Mouse (Mus musculus): ENCODE data around the gene Ipcef1.
A peak's percentile ranks its signal among the peaks of the same experiment; 100 is the strongest.

Ipcef1 gene

DNA sequence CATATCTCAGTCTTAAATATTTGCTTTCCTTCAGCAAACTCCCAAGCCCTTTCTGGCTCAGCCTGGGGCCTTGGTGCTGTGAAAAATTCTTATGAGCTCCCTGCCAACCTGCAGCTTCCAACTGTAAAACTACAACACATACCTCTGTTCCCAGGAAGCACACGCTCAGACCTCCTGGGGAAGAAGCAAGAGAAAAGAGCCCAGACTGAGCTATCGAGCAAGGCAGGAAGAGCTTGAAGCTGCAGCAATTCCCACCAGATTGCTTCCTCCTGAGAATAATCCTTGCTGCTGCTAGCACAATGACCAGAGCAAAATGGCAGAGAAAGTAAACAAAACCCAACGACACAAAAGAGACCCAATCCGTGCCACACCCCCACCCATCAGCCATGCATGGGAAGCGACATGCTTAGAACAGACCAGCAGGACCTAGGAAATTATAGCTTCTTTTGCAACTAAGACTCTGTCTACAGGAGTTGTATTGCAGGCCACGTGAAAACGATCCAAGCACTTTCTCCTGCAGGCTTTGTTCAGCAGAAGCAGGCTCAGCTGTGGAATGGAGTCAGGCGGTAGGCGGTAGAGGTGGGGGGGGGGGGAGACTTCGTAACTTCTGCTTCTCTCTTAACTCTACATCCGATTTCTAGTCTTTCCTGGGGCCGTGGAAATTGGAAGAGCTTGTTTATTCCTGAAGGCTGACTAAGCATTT lies at the start of gene Ipcef1:
Gene Ipcef1, minus strand, starts transcription at position 164 of the 703 bp plus-strand sequence.
- DNase-seq (ENCODE audit: low spot score in 2 of 2) = no peak

DNA sequence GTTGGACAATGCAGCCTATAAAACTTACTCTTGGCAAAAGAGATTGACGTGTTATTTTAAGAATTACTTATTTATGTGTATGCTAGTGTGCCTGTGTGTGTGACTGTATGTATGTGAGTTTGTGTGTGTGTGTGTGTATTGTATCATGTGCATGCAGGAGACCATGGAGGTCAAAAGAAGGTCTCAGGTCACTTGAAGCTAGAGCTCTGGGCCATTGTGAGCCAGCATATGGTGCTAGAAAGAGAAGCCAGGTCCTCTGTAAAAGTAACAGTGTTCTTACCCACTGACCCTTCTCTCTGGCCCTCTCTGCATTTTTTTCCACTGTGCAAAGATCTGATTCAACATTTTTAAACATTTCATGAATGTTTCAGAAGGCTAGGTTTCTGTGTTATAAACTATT lies 25.7 kb upstream of the Ipcef1 start:
- no peak for DNase-seq (ENCODE audit: low spot score in 2 of 2)

DNA sequence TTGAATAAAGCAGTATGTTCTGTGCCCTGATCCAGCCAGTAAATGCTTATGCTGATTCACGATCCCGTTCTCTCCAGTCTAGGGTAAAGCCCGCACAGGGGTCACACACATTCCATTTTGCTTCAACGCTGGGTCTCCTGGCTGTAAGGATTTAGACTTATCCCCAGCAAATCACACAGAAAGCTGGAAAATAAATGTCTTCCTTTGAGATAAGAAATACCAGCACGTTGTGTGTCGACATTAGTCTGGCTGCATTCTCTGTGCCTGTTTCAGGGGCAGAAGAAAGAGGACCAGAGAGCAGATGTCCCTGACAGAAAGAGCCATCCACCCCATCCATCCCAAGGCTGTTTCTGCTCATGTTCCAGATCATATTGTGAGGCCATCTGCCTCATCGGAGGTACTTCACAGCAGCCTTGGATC lies 25.1 kb upstream of the Ipcef1 start:
- DNase-seq (ENCODE audit: low spot score in 2 of 2) = no peak

DNA sequence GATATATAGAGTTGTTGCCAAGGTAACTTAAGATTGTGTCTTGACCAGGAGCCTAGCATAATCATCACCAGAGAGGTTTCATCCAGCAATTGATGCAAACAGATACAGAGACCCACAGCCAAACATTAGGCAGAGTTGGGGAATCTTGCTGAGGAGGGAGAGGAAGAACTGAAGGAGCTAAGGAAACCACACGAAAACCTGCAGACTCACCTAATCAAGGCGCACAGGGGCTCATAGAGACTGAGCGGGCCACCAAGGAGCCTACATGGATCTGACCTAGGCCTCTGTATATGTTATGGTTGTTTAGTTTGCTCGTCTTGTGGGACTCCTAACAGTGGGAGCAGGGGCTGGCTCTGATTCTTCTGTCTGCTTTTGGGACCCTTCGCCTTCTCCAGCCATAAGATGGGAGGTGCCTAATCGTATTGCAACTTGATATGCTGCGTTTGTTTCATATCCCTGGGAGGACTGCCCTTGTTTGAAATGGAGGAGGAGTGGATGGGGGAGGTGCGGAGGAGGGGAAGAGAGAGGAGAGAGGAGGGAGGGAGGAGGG lies 24.5 kb upstream of the Ipcef1 start:
- no peak for DNase-seq (ENCODE audit: low spot score in 2 of 2)

DNA sequence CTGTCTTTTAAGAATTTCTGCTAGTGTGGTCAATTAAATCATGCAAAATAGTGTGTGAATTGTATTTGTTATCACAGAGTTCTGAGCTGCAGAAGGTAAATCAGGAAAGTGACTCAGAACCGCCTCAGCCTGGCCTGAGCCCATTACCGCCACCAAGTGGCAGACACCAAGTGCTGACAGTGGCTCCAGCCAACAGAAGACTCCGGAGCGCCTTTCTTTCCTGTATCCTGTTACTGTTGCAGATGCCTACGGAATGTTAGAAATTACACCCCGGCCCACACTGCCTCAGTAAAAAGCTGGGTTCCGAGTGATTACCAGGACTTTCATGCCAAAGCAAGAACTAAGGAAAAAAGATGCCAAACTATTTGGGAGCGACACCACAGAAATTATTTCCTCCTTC lies 23.9 kb upstream of the Ipcef1 start:
- peak; percentile 28 to 30 for DNase-seq (ENCODE audit: low spot score in 2 of 2)

DNA sequence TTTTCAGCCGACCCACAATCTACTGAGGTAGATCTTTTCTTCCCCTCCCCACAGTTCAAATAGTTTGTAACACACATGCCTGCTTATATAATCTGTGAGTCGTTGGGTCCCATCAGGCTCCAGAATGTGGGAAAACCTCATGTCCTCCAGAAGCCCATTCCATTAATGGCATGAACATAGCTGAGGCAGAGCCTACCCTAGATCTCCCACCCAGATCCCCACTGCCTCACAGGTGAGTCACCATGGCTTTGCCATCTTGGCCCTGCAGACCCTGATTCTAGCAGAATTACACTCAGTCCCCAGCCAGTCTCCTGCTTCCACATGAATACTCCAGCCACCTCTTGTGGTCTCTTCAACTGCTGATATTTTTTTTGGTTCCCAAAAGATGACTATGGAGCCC lies 23.4 kb upstream of the Ipcef1 start:
- DNase-seq (ENCODE audit: low spot score in 2 of 2) = no peak

DNA sequence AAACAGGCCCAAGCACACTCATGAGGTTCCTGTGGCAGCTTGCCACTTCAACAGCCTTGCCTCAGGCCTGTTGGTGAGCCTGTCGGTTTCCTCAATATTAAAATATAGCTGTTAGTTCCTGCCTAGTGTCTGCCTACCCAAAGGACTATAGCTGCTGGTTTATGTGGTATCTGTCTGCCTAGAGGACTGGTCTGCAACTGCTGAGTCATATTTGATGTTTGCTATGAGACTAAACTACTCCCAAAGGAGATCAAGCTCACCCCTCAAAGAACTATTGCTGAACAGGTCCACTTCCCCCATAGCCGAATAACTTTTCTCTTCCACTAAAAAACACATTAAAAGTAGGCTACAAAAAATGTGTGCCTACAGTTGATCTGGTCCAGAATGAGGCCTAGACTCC lies 22.0 kb upstream of the Ipcef1 start:
- DNase-seq (ENCODE audit: low spot score in 2 of 2) = no peak

DNA sequence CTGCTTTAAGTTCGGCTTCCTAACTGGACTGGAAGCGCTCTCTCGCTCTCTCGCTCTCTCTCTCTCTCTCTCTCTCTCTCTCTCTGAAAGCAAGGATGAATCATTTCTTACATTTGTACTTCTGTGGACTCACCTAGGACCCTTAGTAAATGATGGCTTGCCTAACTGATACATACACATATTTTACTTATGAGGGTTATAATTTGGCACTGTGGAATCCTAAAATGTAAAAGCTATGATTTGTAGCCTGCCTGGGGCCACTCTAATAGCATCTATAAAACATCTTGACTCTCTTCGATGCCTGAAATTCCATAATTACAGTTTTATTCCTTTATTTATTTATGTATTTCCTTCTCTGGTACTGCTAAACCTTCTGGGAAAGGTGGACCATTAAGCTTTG lies 18.6 kb upstream of the Ipcef1 start:
- DNase-seq (ENCODE audit: low spot score in 2 of 2) = no peak

DNA sequence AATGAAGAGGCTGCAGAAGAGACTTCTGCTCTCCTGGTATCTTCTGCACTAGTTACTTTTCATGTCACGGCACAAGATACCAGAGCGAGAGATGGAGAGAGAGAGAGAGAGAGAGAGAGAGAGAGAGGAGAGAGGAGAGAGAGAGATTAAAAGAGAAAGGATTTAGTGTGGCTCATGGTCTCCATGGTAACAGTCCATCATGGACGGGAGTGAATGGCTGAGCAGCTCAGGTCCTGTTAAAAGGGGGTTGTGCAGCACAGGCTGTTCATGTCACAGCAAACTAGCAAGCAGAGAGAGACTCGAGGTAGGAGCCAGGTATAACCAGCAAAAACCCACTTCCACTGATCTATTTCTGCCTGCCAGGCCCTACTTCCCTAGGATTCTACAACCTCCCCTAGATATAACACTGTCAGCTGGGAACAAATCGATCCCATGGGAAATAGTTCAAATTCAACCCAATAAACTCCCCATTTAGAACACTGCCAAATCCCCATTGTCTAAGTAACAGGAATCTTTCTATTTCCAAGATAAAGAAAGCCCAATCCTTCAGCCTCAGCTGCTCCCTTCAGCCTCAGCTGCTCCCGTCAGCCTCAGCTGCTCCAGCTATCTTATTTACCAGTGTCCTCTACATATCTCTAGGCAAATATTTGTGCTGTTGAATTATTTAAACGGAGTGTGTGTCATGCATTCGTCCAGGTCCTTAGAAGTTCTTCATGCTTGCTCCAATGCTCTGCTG lies 18.0 kb upstream of the Ipcef1 start:
- DNase-seq (ENCODE audit: low spot score in 2 of 2) = no peak

DNA sequence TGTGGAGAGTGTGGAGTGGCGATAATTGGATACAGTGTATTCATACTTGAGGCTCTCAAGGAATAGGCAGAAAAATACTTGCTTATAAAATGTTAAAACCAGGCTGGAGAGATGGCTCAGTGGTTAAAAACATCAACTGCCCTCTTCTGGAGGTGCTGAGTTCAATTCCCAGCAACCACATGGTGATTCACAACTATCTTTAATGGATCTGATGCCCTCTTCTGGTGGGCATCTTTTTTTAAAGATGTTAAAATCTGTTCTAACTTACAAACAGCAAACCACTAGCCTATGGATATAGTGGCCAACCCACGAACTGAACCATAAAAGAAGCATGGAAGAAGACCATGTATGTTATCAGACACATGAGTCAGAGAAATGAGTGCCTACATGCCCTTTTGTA lies 16.8 kb upstream of the Ipcef1 start:
- DNase-seq (ENCODE audit: low spot score in 2 of 2) = no peak

DNA sequence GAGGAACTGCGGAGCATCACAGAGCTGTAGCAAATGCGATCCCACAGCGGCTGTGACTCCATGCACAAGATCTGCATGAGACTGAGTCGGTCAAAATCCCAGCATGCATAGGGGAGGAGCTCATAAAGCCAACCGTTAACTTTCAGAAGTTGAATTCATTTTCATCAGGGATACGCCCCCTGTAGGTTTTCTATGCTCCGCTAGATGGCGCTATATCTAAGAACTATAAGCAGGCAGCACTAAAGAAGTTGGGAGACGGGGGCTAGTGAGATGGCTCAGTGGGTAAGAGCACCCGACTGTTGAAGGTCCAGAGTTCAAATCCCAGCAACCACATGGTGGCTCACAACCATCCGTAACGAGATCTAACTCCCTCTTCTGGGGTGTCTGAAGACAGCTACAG lies 16.3 kb upstream of the Ipcef1 start:
- no peak for DNase-seq (ENCODE audit: low spot score in 2 of 2)

DNA sequence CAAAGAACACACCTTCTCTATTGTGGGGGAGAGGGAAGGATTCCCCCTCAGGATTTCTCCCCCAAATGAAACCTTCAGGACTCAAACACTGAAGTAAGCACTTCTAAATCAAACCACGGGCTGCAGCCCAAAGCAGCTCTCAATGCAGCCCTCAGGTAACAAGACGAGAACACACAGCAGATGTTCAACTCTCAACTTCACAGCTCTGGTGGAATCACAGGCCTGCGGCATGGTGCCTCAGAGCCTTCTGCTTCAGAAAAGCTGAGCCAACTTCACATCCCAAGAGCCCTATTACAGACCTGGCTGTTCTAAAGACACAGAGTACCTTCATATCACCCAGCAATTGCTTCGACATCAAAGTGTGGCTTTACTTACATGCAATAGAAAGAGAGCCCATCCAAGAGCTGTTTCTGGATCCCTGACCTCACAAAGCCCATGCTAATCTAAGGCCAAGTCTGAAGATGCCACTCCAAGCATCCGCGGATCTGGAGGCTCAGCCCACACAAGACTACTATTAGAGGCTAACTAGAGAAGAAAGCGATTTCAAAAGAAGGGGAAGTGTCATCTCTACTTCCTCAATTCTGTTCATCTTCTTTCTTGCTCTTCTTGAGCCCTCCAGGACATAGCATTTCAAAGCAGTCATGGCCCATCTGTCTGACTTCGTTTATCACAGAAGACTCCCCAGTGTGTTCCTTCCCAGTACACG lies 11.6 kb upstream of the Ipcef1 start:
- DNase-seq (ENCODE audit: low spot score in 2 of 2) = peak in 1 of 2 experiments; percentile 32

DNA sequence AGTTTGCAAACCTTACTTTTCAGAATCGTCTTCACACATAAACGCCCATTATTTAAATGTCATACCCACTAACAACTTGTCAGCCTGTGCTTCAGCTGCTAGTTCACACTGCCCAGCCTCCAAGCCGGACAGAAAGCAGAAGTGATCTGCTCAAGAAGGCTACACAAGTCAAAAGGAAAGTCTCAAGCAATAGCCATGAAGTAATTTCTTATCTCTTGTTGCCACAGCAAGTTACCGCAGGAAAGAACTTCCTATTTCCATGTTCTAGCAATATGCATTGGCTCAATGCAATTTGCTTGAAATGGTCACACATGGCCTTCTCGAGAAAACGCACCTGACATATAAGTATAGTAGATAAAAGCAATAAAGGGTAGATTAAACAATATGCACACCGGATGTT lies 10.7 kb upstream of the Ipcef1 start:
- DNase-seq (ENCODE audit: low spot score in 2 of 2) = peak; percentile 49 to 68

DNA sequence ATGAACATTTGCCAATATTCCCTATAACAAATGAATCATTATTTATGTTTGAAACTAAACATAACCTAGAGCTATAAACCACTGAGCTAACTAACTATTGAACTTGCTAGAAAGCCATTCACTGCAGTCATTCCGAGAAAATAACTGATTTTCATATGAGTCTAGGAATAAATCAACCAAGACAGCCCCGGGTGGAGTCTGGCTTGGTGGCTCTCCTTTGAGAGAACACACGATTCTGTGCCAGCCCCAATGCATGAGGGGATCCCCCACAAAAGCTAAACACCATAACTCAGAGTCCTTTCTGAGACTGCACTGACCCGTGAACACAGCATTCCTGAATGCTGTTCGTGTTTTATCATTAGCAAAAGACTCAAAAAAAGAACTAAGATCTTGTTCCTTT lies 8.0 kb upstream of the Ipcef1 start:
- no peak for DNase-seq (ENCODE audit: low spot score in 2 of 2)

DNA sequence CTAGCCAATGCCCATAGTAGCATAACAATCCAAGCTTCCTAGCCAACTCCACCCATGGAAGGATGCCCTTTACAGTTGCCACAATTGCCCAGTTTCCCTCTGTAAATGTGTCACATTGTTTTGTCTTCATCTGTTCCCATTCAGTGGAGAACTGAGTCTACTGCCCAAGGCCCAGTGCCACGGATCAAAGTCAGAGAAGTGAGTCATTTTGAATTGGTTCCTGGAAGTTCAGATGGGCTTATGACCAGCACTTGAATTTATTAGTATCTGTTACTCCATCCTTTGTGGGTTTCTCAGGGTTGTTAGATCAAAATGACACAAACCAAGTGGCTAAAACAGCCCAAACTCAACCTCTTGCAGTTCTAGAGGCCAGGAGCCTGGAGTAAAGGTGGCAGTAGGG lies 5.3 kb upstream of the Ipcef1 start:
- DNase-seq (ENCODE audit: low spot score in 2 of 2) = no peak

DNA sequence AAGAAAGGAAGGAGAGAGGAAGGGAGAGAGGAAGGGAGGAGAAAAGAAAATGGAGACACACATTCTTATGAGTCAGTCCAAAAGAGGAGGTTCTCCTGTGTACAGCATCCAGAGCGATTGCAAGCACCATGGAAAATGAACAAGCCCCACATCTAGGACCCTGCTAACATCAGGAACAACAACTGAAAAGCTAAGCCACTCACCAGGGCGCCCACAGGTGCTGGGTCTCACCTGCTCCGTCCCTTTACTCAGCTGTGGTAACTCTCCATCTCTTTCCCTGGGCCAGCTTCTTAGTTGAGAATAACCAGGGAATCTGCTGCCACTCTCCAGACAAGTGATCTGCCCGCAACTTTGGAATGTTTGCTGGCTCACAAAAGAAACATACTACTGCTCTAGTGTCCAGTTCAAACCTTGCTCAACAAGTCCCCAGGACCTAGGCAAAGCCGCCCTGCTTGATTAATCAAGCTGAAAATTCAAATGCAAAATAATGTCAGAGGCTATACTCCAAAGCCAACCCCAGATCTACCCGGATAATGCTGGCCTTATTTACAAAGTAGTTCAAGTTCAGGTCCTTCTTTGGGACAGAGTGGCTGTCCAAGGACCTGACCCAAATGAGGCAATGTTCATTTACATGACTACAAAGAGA lies 2.4 kb upstream of the Ipcef1 start:
- DNase-seq (ENCODE audit: low spot score in 2 of 2) = no peak

DNA sequence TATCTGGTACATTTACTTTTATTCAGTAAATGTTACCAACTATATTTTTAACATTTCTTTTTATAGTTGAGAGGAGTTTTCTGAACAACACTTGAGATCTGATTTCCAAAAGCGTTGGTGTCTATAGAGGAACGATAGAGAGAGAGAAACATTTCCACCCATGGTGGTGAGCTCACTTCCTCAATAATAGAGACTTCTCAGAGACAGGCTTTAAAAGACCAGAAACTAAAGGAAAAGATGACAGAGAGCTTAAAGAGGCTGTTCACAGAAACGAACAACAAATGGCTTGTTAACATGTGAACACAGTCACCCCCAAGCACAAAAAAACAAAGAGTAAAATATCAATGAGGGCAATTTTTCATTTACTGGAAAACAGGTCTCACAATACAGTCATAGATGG lies 2.4 kb downstream of the Ipcef1 start:
- DNase-seq (ENCODE audit: low spot score in 2 of 2) = no peak

DNA sequence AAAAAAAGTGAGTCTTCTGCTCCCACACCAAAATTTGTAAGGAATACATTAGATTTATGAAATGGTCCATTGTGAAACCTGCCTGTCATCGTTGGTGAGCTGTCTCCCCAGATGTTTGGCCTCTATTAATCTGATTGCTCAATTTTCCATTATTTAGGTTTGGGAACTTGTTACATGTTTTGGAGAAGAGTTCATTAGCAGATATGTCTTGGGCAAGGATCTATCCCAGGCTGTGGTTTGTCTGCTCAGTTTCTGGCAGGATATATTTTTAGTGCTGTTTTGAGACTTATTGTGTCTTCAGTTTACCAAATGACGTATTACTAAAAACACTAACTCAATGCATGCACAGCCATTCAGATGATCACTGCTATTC lies 4.4 kb downstream of the Ipcef1 start:
- no peak for DNase-seq (ENCODE audit: low spot score in 2 of 2)

DNA sequence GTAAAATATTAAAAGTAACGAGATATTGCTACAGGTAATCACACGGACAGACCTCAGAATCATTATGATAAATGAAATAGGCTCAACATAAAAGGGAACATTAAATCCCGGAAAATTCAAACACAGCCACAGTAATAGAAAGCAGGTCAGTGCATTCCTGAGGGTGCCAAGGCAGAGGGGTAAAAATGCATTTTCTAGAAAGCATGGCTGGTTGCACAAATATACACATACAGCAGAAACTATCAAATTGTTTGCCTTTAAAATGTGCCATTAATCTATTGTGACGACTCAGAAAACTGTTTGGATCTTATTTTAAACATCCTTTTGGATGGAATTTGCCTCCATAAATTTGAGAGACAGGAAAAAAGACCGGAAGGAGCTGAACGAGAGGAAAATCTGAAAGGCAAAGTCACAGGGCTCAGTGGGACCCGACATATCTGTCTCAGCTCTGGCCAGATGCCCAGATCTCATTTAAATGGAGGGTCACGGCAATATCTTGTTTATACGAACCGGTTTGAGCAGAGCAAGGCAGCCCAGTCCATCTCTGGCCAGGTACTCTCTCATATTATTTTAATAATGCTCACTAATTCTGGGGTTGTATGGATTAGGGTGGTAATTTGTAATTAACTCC lies 4.9 kb downstream of the Ipcef1 start:
- no peak for DNase-seq (ENCODE audit: low spot score in 2 of 2)

DNA sequence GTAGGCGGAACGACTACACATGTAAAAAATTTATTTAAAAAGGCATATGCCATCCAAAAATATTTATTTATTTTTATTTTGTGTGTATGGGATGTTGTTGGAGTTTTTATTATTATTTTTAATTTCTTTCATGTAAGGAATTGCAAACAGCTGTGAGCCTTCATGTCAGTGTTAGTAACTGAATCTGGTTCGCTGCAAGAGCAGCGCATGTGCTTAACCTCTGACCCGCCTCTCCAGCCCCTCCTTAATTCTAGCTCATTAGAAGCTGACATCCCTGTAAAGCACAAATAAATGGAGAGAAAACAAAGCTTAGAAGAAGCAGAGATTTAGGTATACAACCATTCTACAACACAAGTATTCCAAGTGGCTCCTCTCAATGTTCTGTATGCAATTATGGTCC lies 8.4 kb downstream of the Ipcef1 start:
- DNase-seq (ENCODE audit: low spot score in 2 of 2) = no peak

DNA sequence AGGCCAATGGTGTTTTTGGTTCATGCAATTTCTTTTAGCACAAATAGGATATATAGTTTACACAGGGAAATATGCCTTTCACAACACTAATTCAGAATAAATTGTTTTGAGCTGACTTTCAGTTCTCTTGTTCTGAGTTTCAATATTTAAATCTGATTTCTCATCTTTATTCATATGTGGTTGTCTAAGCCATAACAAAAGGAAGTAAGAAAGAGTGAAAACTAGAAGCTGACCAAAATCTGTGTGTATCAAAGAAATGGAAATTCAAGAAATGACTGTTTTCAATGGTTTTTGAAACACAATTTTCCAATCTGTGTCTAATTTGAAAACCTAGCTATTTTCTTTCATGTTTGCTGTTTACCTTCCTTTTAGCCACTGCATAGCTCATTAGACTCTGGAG lies 11.2 kb downstream of the Ipcef1 start:
- no peak for DNase-seq (ENCODE audit: low spot score in 2 of 2)

DNA sequence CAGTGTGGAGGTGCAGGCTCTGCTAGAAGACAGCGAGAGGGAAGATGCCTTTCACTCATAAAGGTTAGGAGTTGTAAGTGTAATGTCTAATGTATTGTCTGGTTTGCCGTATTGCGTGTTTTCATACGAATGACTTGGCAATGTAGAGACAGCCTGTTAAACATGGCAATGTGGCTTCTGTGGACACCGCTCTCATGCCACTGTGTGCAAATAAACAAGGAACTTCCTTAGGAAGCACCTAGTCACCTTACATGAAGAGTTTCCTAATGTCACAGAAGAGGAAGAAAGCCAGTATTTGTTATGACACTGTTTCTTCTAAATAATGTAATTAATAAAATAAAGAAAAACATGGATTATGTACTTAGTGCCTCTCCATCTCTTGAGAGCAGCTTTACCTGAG lies 15.1 kb downstream of the Ipcef1 start:
- no peak for DNase-seq (ENCODE audit: low spot score in 2 of 2)
